Mouse (Mus musculus) liver, adult 2 months (tissue): ENCODE measurements around the gene Sh3rf1. TPM values are rescaled to one million over a fixed set of nuclear protein-coding genes. Genes with fewer than 3 reads are reported as not detected.

ENCODE experiments used
- DNase-seq: peaks from one replicate; pipeline ENCODE4 v3.0.0-alpha.2; 2011; ENCODE audit warnings: low read depth, low spot score; ENCODE audit errors: extremely low read depth
- H3K27ac ChIP-seq: fragments of 200-500 bp; replicated peaks from 2 replicates; pipeline ENCODE4 v1.5.1; 2012; ENCODE audit warnings: low read depth, mild to moderate bottlenecking, control low read depth, inconsistent platforms, low read length; ENCODE audit not compliant: insufficient read depth
- H3K27me3 ChIP-seq: fragments of 200-500 bp; 2 replicates; pipeline ENCODE4 v1.6.1; 2012; ENCODE audit warnings: mild to moderate bottlenecking, moderate library complexity, low read length, inconsistent platforms; ENCODE audit not compliant: control insufficient read depth, insufficient read depth
- H3K36me3 ChIP-seq: fragments of 200-500 bp; 2 replicates; pipeline ENCODE4 v1.6.1; 2012; ENCODE audit warnings: low read length, inconsistent platforms; ENCODE audit not compliant: control insufficient read depth, insufficient read depth
- H3K4me1 ChIP-seq: fragments of 200-500 bp; 2 replicates; pipeline ENCODE4 v1.6.1; 2011; ENCODE audit warnings: low read length; ENCODE audit not compliant: control insufficient read depth, insufficient read depth
- H3K4me3 ChIP-seq: fragments of 200-500 bp; 2 replicates; pipeline ENCODE4 v1.5.1; 2011; ENCODE audit warnings: low read depth, mild to moderate bottlenecking, control low read depth, low read length, moderate library complexity; ENCODE audit not compliant: insufficient read depth
- H3K79me2 ChIP-seq: fragments of 200-500 bp; 2 replicates; pipeline ENCODE4 v1.6.1; 2012; ENCODE audit warnings: inconsistent platforms, mild to moderate bottlenecking, low read length, moderate library complexity; ENCODE audit not compliant: control insufficient read depth, insufficient read depth
- H3K9ac ChIP-seq: fragments of 200-500 bp; 2 replicates; pipeline ENCODE4 v1.6.1; 2012; ENCODE audit warnings: low read depth, mild to moderate bottlenecking, control low read depth, inconsistent platforms, low read length
- CTCF ChIP-seq: fragments of 200-500 bp; IDR thresholded peaks from 2 replicates; pipeline ENCODE4 v1.5.1; 2011; ENCODE audit warnings: low read depth, low read length, control low read depth
- POLR2A ChIP-seq: fragments of 200-500 bp; IDR thresholded peaks from 2 replicates; pipeline ENCODE4 v1.6.1; 2011; ENCODE audit warnings: low read length, control low read depth; ENCODE audit not compliant: insufficient read depth; ENCODE audit errors: extremely low read depth
- WGBS: fragments of 180-500 bp; shearing (Covaris S2); methylation state at CpG from one replicate; pipeline ENCODE4 v1.1.7; 2018; 5-methylcytosine and 5-hydroxymethylcytosine counted together
- polyA plus RNA-seq: library from polyadenylated mRNA; depleted of rRNA; stranded (reverse); fragments of >200 nt; gene quantifications from 2 replicates; pipeline ENCODE4 v1.2.3, GENCODE M21; 2012
- total RNA-seq: library from RNA; depleted of rRNA; stranded (reverse); fragments of >200 nt; gene quantifications from 2 replicates; pipeline ENCODE4 v1.2.3, GENCODE M21; 2014

The Sh3rf1 gene
- total and polyA plus RNA-seq, 2 experiments = 1.6 to 1.8 TPM

DNA sequence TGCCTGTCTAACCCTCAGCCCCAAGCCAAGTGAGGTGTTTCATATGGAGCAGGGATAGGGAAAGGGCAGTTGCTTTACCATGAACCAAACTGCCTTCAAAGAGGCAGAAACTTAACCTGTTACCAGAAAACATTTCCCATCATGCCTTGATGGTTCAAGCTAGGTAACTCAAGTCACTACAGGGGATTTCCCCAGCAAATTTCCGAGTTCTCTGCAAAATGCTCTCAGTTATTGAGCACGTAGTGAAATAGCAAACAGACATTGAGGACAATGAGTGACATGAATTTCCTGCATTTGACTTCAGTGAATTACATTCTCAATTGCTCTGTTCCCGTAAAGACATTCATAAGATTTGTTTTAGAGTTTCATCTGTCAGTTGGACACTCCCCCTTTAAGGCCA is 97.5 kb downstream of the Sh3rf1 start:
- H3K79me2 ChIP-seq = no peaks in the 10 kb centered on the region; the same call in 1 of the 2 replicates
- TF ChIP-seq POLR2A (no peak), CTCF (no peak)

DNA sequence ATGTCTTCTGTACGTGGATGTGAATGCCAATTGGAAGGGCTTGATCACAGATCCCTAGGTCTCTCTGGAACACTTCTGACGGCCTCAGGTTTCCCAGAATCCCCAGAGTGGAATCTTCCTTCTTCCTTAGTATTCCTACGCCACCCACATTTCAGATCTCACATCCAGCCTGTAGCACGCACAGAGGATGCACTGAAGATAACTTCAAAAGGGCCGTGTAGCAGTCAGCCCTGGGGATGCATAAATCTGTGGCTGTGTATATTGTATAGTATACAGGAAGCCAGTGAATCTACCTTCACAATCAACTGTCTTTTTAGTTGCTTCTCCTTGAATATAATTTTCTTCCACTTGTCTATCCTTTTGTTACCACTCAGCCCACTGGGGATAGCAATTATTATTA is 98.1 kb downstream of the Sh3rf1 start:
- Histone ChIP-seq H3K9ac (no peak overlapping the region), H3K79me2 (no peaks in the 10 kb centered on the region; the same call in 1 of the 2 replicates), H3K27ac (no peak overlapping the region), H3K27me3 (no peaks in the 10 kb centered on the region), H3K36me3 (no peaks in the 10 kb centered on the region), H3K4me1 (no peaks in the 10 kb centered on the region; the same call in 1 of the 2 replicates), H3K4me3 (no peak overlapping the region)
- DNase-seq = no peak
- WGBS = 83% methylated on average over 5 of the region's 5 CpGs
- TF ChIP-seq POLR2A = no peak
- no peak for TF ChIP-seq CTCF

More for the DNA sequence above, 97.5 kb downstream of the Sh3rf1 start:
- Histone ChIP-seq H3K9ac (no peak overlapping the region), H3K4me3 (no peak overlapping the region), H3K36me3 (no peaks in the 10 kb centered on the region), H3K4me1 (no peaks in the 10 kb centered on the region; the same call in 1 of the 2 replicates), H3K27me3 (no peaks in the 10 kb centered on the region), H3K27ac (no peak overlapping the region)
- WGBS = 85% methylated on average over 3 of the region's 3 CpGs
- DNase-seq = no peak

DNA sequence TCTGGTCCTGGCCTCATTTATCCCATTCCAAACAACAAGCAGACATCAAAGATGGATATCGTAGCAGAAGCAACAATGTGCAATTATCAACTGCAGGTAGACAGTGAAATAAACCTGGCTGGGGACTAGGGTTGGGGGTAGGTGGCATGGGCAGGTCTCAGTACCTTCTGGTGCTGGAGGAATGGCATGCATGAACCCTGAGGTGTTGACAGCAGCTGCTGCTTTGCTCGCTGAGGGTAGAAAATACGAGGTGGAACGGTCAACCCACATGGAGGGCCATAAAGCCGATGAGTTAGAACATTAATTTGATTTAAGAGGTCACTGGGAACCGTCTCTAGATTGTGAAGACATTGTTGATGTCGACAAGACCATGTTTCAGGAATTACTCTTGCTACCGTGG is 98.8 kb downstream of the Sh3rf1 start:
- H3K36me3 ChIP-seq = no peaks in the 10 kb centered on the region
- TF ChIP-seq POLR2A = no peak
- TF ChIP-seq CTCF = no peak
- WGBS = 94% methylated on average over 8 of the region's 8 CpGs

DNA sequence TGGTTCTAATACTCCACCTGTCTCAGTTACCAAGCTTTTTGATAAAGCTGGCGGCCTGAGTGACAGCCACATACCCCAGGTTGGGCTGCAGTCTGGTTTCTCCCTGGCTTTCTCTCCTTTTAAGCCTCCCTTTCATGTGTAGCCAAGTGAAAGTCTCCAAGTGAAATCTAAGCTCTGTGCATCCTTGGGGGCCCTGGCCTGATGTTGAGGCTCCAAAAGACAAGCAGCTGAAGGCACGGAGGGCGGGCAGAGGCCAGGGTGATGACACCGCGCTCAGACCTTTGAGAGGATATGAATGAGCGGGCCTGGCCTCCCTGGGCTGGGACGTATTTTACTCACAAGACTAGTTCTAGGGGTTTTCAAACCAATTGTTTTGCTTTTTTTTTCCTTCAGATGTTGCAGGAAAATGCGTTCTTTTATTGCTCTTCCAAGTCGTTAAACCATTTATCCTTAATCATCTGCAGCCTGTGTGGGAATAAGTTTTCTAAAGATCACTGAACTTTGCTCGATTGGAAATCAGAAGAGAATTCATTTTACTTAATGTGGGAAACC is 100.8 kb downstream of the Sh3rf1 start:
- TF ChIP-seq CTCF (no peak), POLR2A (no peak)
- DNase-seq = no peak
- H3K9ac ChIP-seq = no peak overlapping the region
- no peak overlapping the region for H3K4me3 ChIP-seq
- no peaks in the 10 kb centered on the region; the same call in 1 of the 2 replicates for H3K79me2 ChIP-seq
- WGBS = 92% methylated on average over 10 of the region's 10 CpGs
- H3K36me3 ChIP-seq = peaks cover 4% of the 10 kb centered on the region; the same call in 1 of the 2 replicates
- H3K27me3 ChIP-seq = no peaks in the 10 kb centered on the region
- H3K4me1 ChIP-seq = no peaks in the 10 kb centered on the region; the same call in 1 of the 2 replicates
- H3K27ac ChIP-seq = no peak overlapping the region

More for the DNA sequence above, 98.8 kb downstream of the Sh3rf1 start:
- no peaks in the 10 kb centered on the region; the same call in 1 of the 2 replicates for H3K79me2 ChIP-seq
- no peak overlapping the region for H3K9ac ChIP-seq
- no peak overlapping the region for H3K27ac ChIP-seq
- H3K4me1 ChIP-seq = no peaks in the 10 kb centered on the region; the same call in 1 of the 2 replicates
- no peak for DNase-seq
- no peaks in the 10 kb centered on the region for H3K27me3 ChIP-seq
- no peak overlapping the region for H3K4me3 ChIP-seq

DNA sequence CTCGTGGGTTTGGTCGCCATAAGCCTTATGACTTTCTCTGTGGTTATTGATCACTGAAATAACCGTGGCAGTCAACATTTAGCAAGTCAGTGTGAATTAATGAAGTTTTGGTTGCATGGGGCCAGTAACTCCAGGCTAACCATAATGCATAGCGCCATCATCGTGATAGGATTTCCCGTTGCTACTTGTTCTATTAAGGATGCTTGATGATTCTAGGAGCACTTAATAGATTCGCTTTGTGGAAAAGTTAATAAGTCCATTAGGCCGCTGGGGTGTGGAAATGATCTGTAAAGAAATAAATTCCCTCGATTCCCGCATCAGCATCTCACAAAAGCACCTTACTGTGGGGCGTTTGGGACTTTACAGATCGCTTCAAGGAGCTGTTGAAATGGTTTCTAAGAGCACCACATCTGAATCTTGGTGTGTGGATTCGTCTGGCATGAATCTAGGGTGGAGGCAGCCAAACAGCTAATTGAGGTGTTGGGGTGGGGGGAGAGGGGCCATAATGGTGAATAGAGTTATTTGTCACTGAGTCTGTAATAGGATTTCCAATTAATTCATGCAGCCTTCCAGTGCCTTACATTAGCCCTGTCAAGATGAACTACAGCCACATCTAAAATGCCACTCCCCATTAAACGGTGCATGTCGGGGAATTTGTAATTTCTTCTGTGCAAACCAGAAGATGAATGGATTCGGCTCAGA is 101.5 kb downstream of the Sh3rf1 start:
- 99% methylated on average over 16 of the region's 16 CpGs for WGBS

DNA sequence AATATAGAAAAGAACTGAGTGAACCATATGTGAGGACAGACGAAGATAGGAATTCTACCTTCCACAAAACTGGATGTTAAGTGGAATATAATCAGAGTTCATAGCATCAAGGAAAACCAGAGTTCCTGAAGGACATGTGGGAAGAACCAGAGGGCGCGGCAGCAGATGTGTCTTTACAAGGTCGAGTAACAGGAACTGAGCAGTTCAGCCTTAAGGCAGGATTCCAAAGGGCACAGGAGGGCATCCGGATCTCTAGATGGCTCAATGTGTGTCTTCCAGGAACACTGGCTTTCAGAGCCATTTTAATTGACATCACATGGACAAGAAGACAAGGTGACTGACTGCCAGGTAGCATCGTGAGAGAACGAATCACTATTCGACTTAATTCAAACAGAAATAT is 102.6 kb downstream of the Sh3rf1 start:
- Histone ChIP-seq H3K9ac (no peak overlapping the region), H3K79me2 (no peaks in the 10 kb centered on the region; the same call in 1 of the 2 replicates), H3K27me3 (no peaks in the 10 kb centered on the region), H3K27ac (no peak overlapping the region), H3K4me3 (no peak overlapping the region), H3K36me3 (peaks cover 9% of the 10 kb centered on the region), H3K4me1 (no peaks in the 10 kb centered on the region; the same call in 1 of the 2 replicates)
- no peak for DNase-seq
- WGBS = 80% methylated on average over 8 of the region's 8 CpGs
- TF ChIP-seq POLR2A (no peak), CTCF (no peak)

More for the DNA sequence above, 101.5 kb downstream of the Sh3rf1 start:
- Histone ChIP-seq H3K27ac (no peak overlapping the region), H3K79me2 (no peaks in the 10 kb centered on the region; the same call in 1 of the 2 replicates), H3K36me3 (peaks cover 7% of the 10 kb centered on the region), H3K4me3 (no peak overlapping the region), H3K9ac (no peak overlapping the region), H3K4me1 (no peaks in the 10 kb centered on the region; the same call in 1 of the 2 replicates), H3K27me3 (no peaks in the 10 kb centered on the region)
- DNase-seq = no peak
- TF ChIP-seq POLR2A = no peak
- no peak for TF ChIP-seq CTCF
